Mouse (Mus musculus) midbrain, embryonic 12.5 days (tissue): ENCODE measurements around the gene P3h2. TPM values are rescaled to one million over a fixed set of nuclear protein-coding genes. Genes with fewer than 3 reads are reported as not detected.

ENCODE experiments used
- ATAC-seq: fragments of 200-750 bp; cut with Nextera tagmentation; 2 replicates; pipeline ENCODE4 v1.8.0; 2017; ENCODE audit warnings: low read depth, moderate TSS enrichment, moderate library complexity; ENCODE audit not compliant: low FRiP score
- H3K27ac ChIP-seq: fragments of 300-500 bp; sonication (generic); replicated peaks from 2 replicates; pipeline ENCODE4 v1.5.1; 2016; ENCODE audit warnings: mild to moderate bottlenecking
- H3K27me3 ChIP-seq: fragments of 300-500 bp; sonication (generic); 2 replicates; pipeline ENCODE4 v1.6.1; 2016; ENCODE audit warnings: mild to moderate bottlenecking
- H3K36me3 ChIP-seq: fragments of 300-500 bp; sonication (generic); 2 replicates; pipeline ENCODE4 v1.6.1; 2016
- H3K4me1 ChIP-seq: fragments of 300-500 bp; sonication (generic); 2 replicates; pipeline ENCODE4 v1.6.1; 2016
- H3K4me2 ChIP-seq: fragments of 300-500 bp; sonication (generic); replicated peaks from 2 replicates; pipeline ENCODE4 v1.6.1; 2016; ENCODE audit warnings: mild to moderate bottlenecking, moderate library complexity
- H3K4me3 ChIP-seq: fragments of 300-500 bp; sonication (generic); 2 replicates; pipeline ENCODE4 v1.5.1; 2016; ENCODE audit warnings: mild to moderate bottlenecking
- H3K9ac ChIP-seq: fragments of 300-500 bp; sonication (generic); replicated peaks from 2 replicates; pipeline ENCODE4 v1.6.1; 2016; ENCODE audit warnings: mild to moderate bottlenecking, moderate library complexity
- H3K9me3 ChIP-seq: fragments of 300-500 bp; sonication (generic); 2 replicates; pipeline ENCODE4 v1.6.1; 2016; ENCODE audit warnings: mild to moderate bottlenecking
- WGBS: fragments of 180-500 bp; shearing (Covaris S2); methylation state at CpG from one replicate; pipeline ENCODE4 v1.1.7; 2016; 5-methylcytosine and 5-hydroxymethylcytosine counted together
- polyA plus RNA-seq: library from polyadenylated mRNA; unstranded; fragments of >200 nt; fragmentation: Nextera tagmentation; extraction: Ambion mirVana; gene quantifications from 2 replicates; pipeline ENCODE4 v1.2.1, GENCODE M21; 2016

Gene P3h2
- polyA plus RNA-seq, 1 experiment from 2014 or later: 0.79 TPM

- no peak overlapping the region for H3K9ac ChIP-seq
- no peaks in the 10 kb centered on the region for H3K27me3 ChIP-seq
- H3K4me1 ChIP-seq: no peaks in the 10 kb centered on the region
- WGBS: 95% methylated on average over 5 of the region's 5 CpGs
- no peak overlapping the region for H3K4me2 ChIP-seq
- H3K4me3 ChIP-seq: no peak overlapping the region
- no peak for ATAC-seq
- H3K36me3 ChIP-seq: no peaks in the 10 kb centered on the region
- H3K27ac ChIP-seq: no peak overlapping the region
- H3K9me3 ChIP-seq: no peaks in the 10 kb centered on the region
These were observed 16.6 kb downstream of the P3h2 start for GRCm38 (mm10) chr16:26088976-26089375.

- no peak overlapping the region for H3K27ac ChIP-seq
- H3K4me2 ChIP-seq: no peak overlapping the region
- 87% methylated on average over 1 of the region's 1 CpGs for WGBS
- no peak for ATAC-seq
- no peak overlapping the region for H3K4me3 ChIP-seq
- H3K36me3 ChIP-seq: no peaks in the 10 kb centered on the region
- H3K4me1 ChIP-seq: no peaks in the 10 kb centered on the region
- no peaks in the 10 kb centered on the region for H3K27me3 ChIP-seq
- no peaks in the 10 kb centered on the region for H3K9me3 ChIP-seq
- no peak overlapping the region for H3K9ac ChIP-seq
These were observed 17.3 kb downstream of the P3h2 start for GRCm38 (mm10) chr16:26088240-26088639.

- no peaks in the 10 kb centered on the region for H3K36me3 ChIP-seq
- ATAC-seq: no peak
- no peaks in the 10 kb centered on the region for H3K4me1 ChIP-seq
- no peak overlapping the region for H3K4me3 ChIP-seq
- H3K9ac ChIP-seq: no peak overlapping the region
- H3K27me3 ChIP-seq: no peaks in the 10 kb centered on the region
- H3K4me2 ChIP-seq: no peak overlapping the region
- H3K9me3 ChIP-seq: no peaks in the 10 kb centered on the region
- 100% methylated on average over 1 of the region's 1 CpGs for WGBS
- no peak overlapping the region for H3K27ac ChIP-seq
These were observed 18.6 kb downstream of the P3h2 start for GRCm38 (mm10) chr16:26086955-26087354.

- Histone ChIP-seq H3K4me3 (no peak overlapping the region), H3K9me3 (no peaks in the 10 kb centered on the region), H3K9ac (no peak overlapping the region), H3K27ac (no peak overlapping the region), H3K4me1 (no peaks in the 10 kb centered on the region), H3K27me3 (no peaks in the 10 kb centered on the region), H3K4me2 (no peak overlapping the region), H3K36me3 (no peaks in the 10 kb centered on the region)
- WGBS: 20% methylated on average over 2 of the region's 2 CpGs
- ATAC-seq: no peak
These were observed 20.4 kb downstream of the P3h2 start for GRCm38 (mm10) chr16:26085160-26085559.

- H3K4me1 ChIP-seq: peaks cover 3% of the 10 kb centered on the region
- 96% methylated on average over 1 of the region's 1 CpGs for WGBS
These were observed 22.8 kb downstream of the P3h2 start for GRCm38 (mm10) chr16:26082831-26083230.

GRCm38 (mm10) chr16:26082391-26082790 lies 23.2 kb downstream of the P3h2 start:
- Histone ChIP-seq H3K36me3 (no peaks in the 10 kb centered on the region), H3K4me2 (no peak overlapping the region), H3K27ac (no peak overlapping the region), H3K9ac (no peak overlapping the region), H3K4me1 (peaks cover 7% of the 10 kb centered on the region), H3K9me3 (no peaks in the 10 kb centered on the region), H3K4me3 (no peak overlapping the region), H3K27me3 (no peaks in the 10 kb centered on the region)
- no peak for ATAC-seq

More at GRCm38 (mm10) chr16:26082831-26083230, 22.8 kb downstream of the P3h2 start:
- Histone ChIP-seq H3K27ac (no peak overlapping the region), H3K9ac (no peak overlapping the region), H3K9me3 (no peaks in the 10 kb centered on the region), H3K4me3 (no peak overlapping the region), H3K4me2 (no peak overlapping the region), H3K27me3 (no peaks in the 10 kb centered on the region), H3K36me3 (no peaks in the 10 kb centered on the region)
- no peak for ATAC-seq

- H3K9me3 ChIP-seq: no peaks in the 10 kb centered on the region
- no peak overlapping the region for H3K27ac ChIP-seq
- no peak overlapping the region for H3K4me2 ChIP-seq
- no peaks in the 10 kb centered on the region for H3K27me3 ChIP-seq
- H3K4me1 ChIP-seq: peaks cover 11% of the 10 kb centered on the region
- no peak for ATAC-seq
- no peak overlapping the region for H3K9ac ChIP-seq
- 6% methylated on average over 7 of the region's 7 CpGs for WGBS
- no peak overlapping the region for H3K4me3 ChIP-seq
- H3K36me3 ChIP-seq: no peaks in the 10 kb centered on the region
These were observed 26.6 kb downstream of the P3h2 start for GRCm38 (mm10) chr16:26078923-26079351.

- no peak overlapping the region for H3K27ac ChIP-seq
- no peaks in the 10 kb centered on the region for H3K27me3 ChIP-seq
- ATAC-seq: peak; percentile 43; the same call in 1 of the 2 replicates
These were observed 27.5 kb downstream of the P3h2 start for GRCm38 (mm10) chr16:26078100-26078422.

GRCm38 (mm10) chr16:26077246-26078099 lies 28.1 kb downstream of the P3h2 start:
- Histone ChIP-seq H3K9me3 (no peaks in the 10 kb centered on the region), H3K4me1 (peaks cover 11% of the 10 kb centered on the region), H3K36me3 (no peaks in the 10 kb centered on the region), H3K9ac (no peak overlapping the region), H3K4me3 (no peak overlapping the region), H3K4me2 (no peak overlapping the region), H3K27ac (no peak overlapping the region), H3K27me3 (no peaks in the 10 kb centered on the region)
- 50% methylated on average over 10 of the region's 10 CpGs for WGBS
- peak; percentile 62 for ATAC-seq

More at GRCm38 (mm10) chr16:26078100-26078422, 27.5 kb downstream of the P3h2 start:
- WGBS: 13% methylated on average over 2 of the region's 2 CpGs
- Histone ChIP-seq H3K4me3 (no peak overlapping the region), H3K9ac (no peak overlapping the region), H3K9me3 (no peaks in the 10 kb centered on the region), H3K4me2 (no peak overlapping the region), H3K36me3 (no peaks in the 10 kb centered on the region), H3K4me1 (peaks cover 11% of the 10 kb centered on the region)

GRCm38 (mm10) chr16:26075063-26075462 lies 30.5 kb downstream of the P3h2 start:
- Histone ChIP-seq H3K27ac (no peak overlapping the region), H3K9ac (no peak overlapping the region), H3K9me3 (no peaks in the 10 kb centered on the region), H3K4me2 (no peak overlapping the region), H3K27me3 (no peaks in the 10 kb centered on the region), H3K4me3 (no peak overlapping the region), H3K4me1 (peaks cover 11% of the 10 kb centered on the region), H3K36me3 (no peaks in the 10 kb centered on the region)
- no peak for ATAC-seq

GRCm38 (mm10) chr16:26070376-26070775 lies 35.2 kb downstream of the P3h2 start:
- Histone ChIP-seq H3K4me1 (no peaks in the 10 kb centered on the region), H3K4me2 (no peak overlapping the region), H3K9ac (no peak overlapping the region), H3K27ac (no peak overlapping the region), H3K9me3 (no peaks in the 10 kb centered on the region), H3K27me3 (no peaks in the 10 kb centered on the region), H3K4me3 (no peak overlapping the region), H3K36me3 (no peaks in the 10 kb centered on the region)
- no peak for ATAC-seq
- WGBS: 93% methylated on average over 3 of the region's 3 CpGs

- 63% methylated on average over 6 of the region's 6 CpGs for WGBS
- Histone ChIP-seq H3K4me2 (no peak overlapping the region), H3K9ac (no peak overlapping the region), H3K9me3 (no peaks in the 10 kb centered on the region), H3K4me3 (no peak overlapping the region), H3K27ac (no peak overlapping the region), H3K36me3 (no peaks in the 10 kb centered on the region), H3K4me1 (no peaks in the 10 kb centered on the region), H3K27me3 (no peaks in the 10 kb centered on the region)
- no peak for ATAC-seq
These were observed 40.5 kb downstream of the P3h2 start for GRCm38 (mm10) chr16:26065060-26065459.
